Mouse (Mus musculus) erythroblast, embryonic 14.5 days (primary cell): Measurements from ENCODE around the gene Nlrp6. TPM values are rescaled to one million over a fixed set of nuclear protein-coding genes. Genes with fewer than 3 reads are reported as not detected.

ENCODE experiments used
- H3K27me3 ChIP-seq: 2 replicates; pipeline ENCODE4 v1.6.1; 2012; ENCODE audit warnings: inconsistent platforms; ENCODE audit not compliant: control insufficient read depth
- H3K36me3 ChIP-seq: 2 replicates; pipeline ENCODE4 v1.6.1; 2012; ENCODE audit warnings: mild to moderate bottlenecking, inconsistent platforms; ENCODE audit not compliant: control insufficient read depth
- H3K4me1 ChIP-seq: 2 replicates; pipeline ENCODE4 v1.6.1; 2012; ENCODE audit warnings: inconsistent platforms; ENCODE audit not compliant: control insufficient read depth
- H3K4me3 ChIP-seq: replicated peaks from 2 replicates; pipeline ENCODE3; 2012; ENCODE audit warnings: moderate library complexity, mild to moderate bottlenecking, inconsistent platforms
- H3K9me3 ChIP-seq: 2 replicates; pipeline ENCODE4 v1.6.1; 2012; ENCODE audit warnings: low read length, inconsistent platforms, mixed read lengths; ENCODE audit not compliant: control insufficient read depth
- GATA1 ChIP-seq: IDR thresholded peaks from 2 replicates; pipeline ENCODE4 v1.6.1; 2012; ENCODE audit warnings: low read length, inconsistent platforms, mixed read lengths
- TAL1 ChIP-seq: IDR thresholded peaks from 3 replicates; pipeline ENCODE4 v1.6.1; 2012; ENCODE audit warnings: low read length, inconsistent platforms, mixed read lengths
- polyA plus RNA-seq: library from polyadenylated mRNA; stranded (reverse); fragments of >175 nt; gene quantifications from 2 replicates; pipeline ENCODE4 v1.2.3, GENCODE M21; 2012

Gene Nlrp6
- polyA plus RNA-seq, 1 experiment = not detected

- no peaks in the 10 kb centered on the region for H3K9me3 ChIP-seq
- peaks cover 14% of the 10 kb centered on the region for H3K4me1 ChIP-seq
Observed at GRCm38 (mm10) chr7:140943356-140943755, 22.7 kb downstream of the Nlrp6 start.

GRCm38 (mm10) chr7:140944236-140944635, 23.5 kb downstream of the Nlrp6 start:
- H3K27me3 ChIP-seq = no peaks in the 10 kb centered on the region
- no peaks in the 10 kb centered on the region for H3K9me3 ChIP-seq
- TF ChIP-seq GATA1 (no peak), TAL1 (no peak)
- H3K4me3 ChIP-seq = no peak overlapping the region
- H3K36me3 ChIP-seq = peaks cover 32% of the 10 kb centered on the region; the same call in 1 of the 2 replicates
- peaks cover 14% of the 10 kb centered on the region for H3K4me1 ChIP-seq

More at GRCm38 (mm10) chr7:140943356-140943755, 22.7 kb downstream of the Nlrp6 start:
- H3K4me3 ChIP-seq = no peak overlapping the region
- H3K27me3 ChIP-seq = no peaks in the 10 kb centered on the region
- H3K36me3 ChIP-seq = peaks cover 25% of the 10 kb centered on the region; the same call in 1 of the 2 replicates
- TF ChIP-seq TAL1 (no peak), GATA1 (no peak)

- TF ChIP-seq GATA1 = no peak
- TF ChIP-seq TAL1 = no peak
- peaks cover 14% of the 10 kb centered on the region for H3K4me1 ChIP-seq
- H3K27me3 ChIP-seq = no peaks in the 10 kb centered on the region
- peaks cover 36% of the 10 kb centered on the region; the same call in 1 of the 2 replicates for H3K36me3 ChIP-seq
- H3K9me3 ChIP-seq = no peaks in the 10 kb centered on the region
- H3K4me3 ChIP-seq = no peak overlapping the region
Observed at GRCm38 (mm10) chr7:140945247-140945646, 24.5 kb downstream of the Nlrp6 start.

GRCm38 (mm10) chr7:140946311-140946710, 25.6 kb downstream of the Nlrp6 start:
- Histone ChIP-seq H3K4me1 (peaks cover 12% of the 10 kb centered on the region), H3K9me3 (no peaks in the 10 kb centered on the region), H3K4me3 (no peak overlapping the region), H3K27me3 (no peaks in the 10 kb centered on the region), H3K36me3 (peaks cover 36% of the 10 kb centered on the region; the same call in 1 of the 2 replicates)
- no peak for TF ChIP-seq TAL1
- TF ChIP-seq GATA1 = no peak

- TF ChIP-seq GATA1 (no peak), TAL1 (no peak)
- H3K4me3 ChIP-seq = no peak overlapping the region
- peaks cover 36% of the 10 kb centered on the region; the same call in 1 of the 2 replicates for H3K36me3 ChIP-seq
- peaks cover 5% of the 10 kb centered on the region for H3K4me1 ChIP-seq
- no peaks in the 10 kb centered on the region for H3K9me3 ChIP-seq
- no peaks in the 10 kb centered on the region for H3K27me3 ChIP-seq
Observed at GRCm38 (mm10) chr7:140946980-140947379, 26.3 kb downstream of the Nlrp6 start.

GRCm38 (mm10) chr7:140948161-140948560, 27.5 kb downstream of the Nlrp6 start:
- TF ChIP-seq GATA1 = no peak
- TF ChIP-seq TAL1 = no peak
- H3K36me3 ChIP-seq = peaks cover 42% of the 10 kb centered on the region; the same call in 1 of the 2 replicates
- no peak overlapping the region for H3K4me3 ChIP-seq

GRCm38 (mm10) chr7:140949255-140949654, 28.6 kb downstream of the Nlrp6 start:
- TF ChIP-seq GATA1 (no peak), TAL1 (no peak)
- no peaks in the 10 kb centered on the region for H3K9me3 ChIP-seq

More at GRCm38 (mm10) chr7:140948161-140948560, 27.5 kb downstream of the Nlrp6 start:
- Histone ChIP-seq H3K4me1 (no peaks in the 10 kb centered on the region; the same call in 1 of the 2 replicates), H3K9me3 (no peaks in the 10 kb centered on the region), H3K27me3 (no peaks in the 10 kb centered on the region)

GRCm38 (mm10) chr7:140949824-140950530, 29.3 kb downstream of the Nlrp6 start, which contains the start of gene Ifitm5:
Gene Ifitm5, minus strand, starts transcription at chr7:140950291.
- Histone ChIP-seq H3K27me3 (no peaks in the 10 kb centered on the region), H3K4me1 (peaks cover 9% of the 10 kb centered on the region), H3K4me3 (no peak within 1 kb of the TSS), H3K36me3 (peaks cover 38% of the 10 kb centered on the region; the same call in 1 of the 2 replicates), H3K9me3 (no peaks in the 10 kb centered on the region)
- no peak for TF ChIP-seq GATA1
- TF ChIP-seq TAL1 = no peak

More at GRCm38 (mm10) chr7:140949255-140949654, 28.6 kb downstream of the Nlrp6 start:
- Histone ChIP-seq H3K4me1 (peaks cover 3% of the 10 kb centered on the region), H3K4me3 (no peak overlapping the region), H3K36me3 (peaks cover 42% of the 10 kb centered on the region; the same call in 1 of the 2 replicates), H3K27me3 (no peaks in the 10 kb centered on the region)

GRCm38 (mm10) chr7:140951051-140951450, 30.3 kb downstream of the Nlrp6 start:
- H3K36me3 ChIP-seq = peaks cover 31% of the 10 kb centered on the region; the same call in 1 of the 2 replicates
- TF ChIP-seq GATA1 = no peak
- TF ChIP-seq TAL1 = no peak
- H3K27me3 ChIP-seq = no peaks in the 10 kb centered on the region
- H3K9me3 ChIP-seq = no peaks in the 10 kb centered on the region
- no peak overlapping the region for H3K4me3 ChIP-seq
- peaks cover 16% of the 10 kb centered on the region for H3K4me1 ChIP-seq
